Mouse (Mus musculus) bone marrow, adult 2 months (tissue): Measurements from ENCODE around the gene Btnl10.

Experiments used
- CTCF ChIP-seq: fragments of 200-500 bp; IDR thresholded peaks from 2 replicates; pipeline ENCODE4 v1.5.1; 2011; ENCODE audit warnings: low read length, control low read depth; ENCODE audit not compliant: control insufficient read depth, insufficient read depth
- POLR2A ChIP-seq: fragments of 200-500 bp; IDR thresholded peaks from 2 replicates; pipeline ENCODE4 v1.6.1; 2011; ENCODE audit warnings: low read depth, mild to moderate bottlenecking, control low read depth, low read length, borderline replicate concordance; ENCODE audit not compliant: control insufficient read depth

GRCm38 (mm10) chr11:58927790-58928651 lies 10.3 kb downstream of the Btnl10 start:
- TF ChIP-seq CTCF (peak; percentile 75), POLR2A (peak; percentile 44; the same call in 1 of the 2 replicates)
